Mouse (Mus musculus) megakaryocyte progenitor cell, adult 5-6 weeks (primary cell): ENCODE results near the gene Ift27. TPM values are rescaled to one million over a fixed set of nuclear protein-coding genes. Genes with fewer than 3 reads are reported as not detected.

Source experiments
- ATAC-seq: replicated peaks from 2 replicates; pipeline ENCODE4 v1.8.0; 2016; ENCODE audit warnings: mild to moderate bottlenecking, moderate TSS enrichment, inconsistent platforms; ENCODE audit not compliant: poor library complexity
- total RNA-seq, 2 experiments: library from RNA; stranded (forward) in 1 of 2; stranded (reverse) in 1 of 2; fragments of 157-497, 149-512 nt in 1 of 2; fragments of 200-1000 nt in 1 of 2; gene quantifications; 2 replicates each; pipeline versions ENCODE4 v1.2.3 to v1.2.4; 2015 to 2017

The Ift27 gene
- total RNA-seq, 2 experiments from 2014 or later, result 16.5 to 48.6 TPM

DNA sequence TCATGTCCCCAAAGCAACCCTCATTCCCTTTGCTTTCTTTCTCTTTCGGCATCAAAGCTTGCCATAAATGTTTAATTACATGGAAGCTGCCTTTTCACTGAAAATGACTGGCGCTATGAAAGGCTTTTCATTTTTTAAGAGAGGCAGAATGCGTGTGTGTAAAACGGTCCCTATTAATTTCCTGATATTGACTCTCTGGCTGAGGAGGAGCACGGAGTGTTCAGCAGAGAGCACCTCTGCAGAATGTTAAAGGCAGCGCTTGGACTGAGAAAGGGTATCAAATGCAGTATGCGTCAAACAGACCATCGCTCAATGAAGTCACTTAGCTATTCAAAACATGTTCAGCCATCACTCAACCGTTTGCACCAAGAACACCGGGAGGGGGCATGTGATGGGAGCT, 57.0 kb downstream of the Ift27 start:
- no peak for ATAC-seq

DNA sequence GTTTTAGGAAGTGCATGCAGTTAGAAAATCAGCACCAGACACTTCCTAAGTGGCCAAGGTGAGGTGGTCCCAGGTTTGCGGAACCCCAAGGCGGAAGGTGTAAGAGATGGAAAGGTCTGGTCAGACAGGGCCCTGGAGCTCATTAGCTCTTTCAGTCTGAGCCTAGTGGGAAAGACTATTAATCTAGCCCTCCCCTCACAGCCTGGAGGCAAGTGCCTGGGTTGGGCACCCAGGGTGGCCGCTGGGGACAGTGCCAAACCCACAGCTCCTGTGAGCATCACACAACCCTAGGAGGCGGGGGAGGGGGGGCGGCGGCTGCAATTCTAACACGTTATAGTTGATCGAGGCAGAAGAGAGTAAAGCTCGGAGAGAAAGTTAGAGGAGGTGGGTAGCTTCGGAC, 57.7 kb downstream of the Ift27 start:
- ATAC-seq, result no peak

Other genes with a start within 250 kb of the Ift27 start
- gene Txn2, start 245.1 kb downstream of the Ift27 start, total RNA-seq (2015), result 196 and 255 TPM in 2 replicates
- gene Txn2, start 245.1 kb downstream of the Ift27 start, total RNA-seq (2017), result 44.4 and 60.6 TPM in 2 replicates
- gene Foxred2, start 217.4 kb downstream of the Ift27 start, total RNA-seq (2015), result 15.9 and 19.4 TPM in 2 replicates
- 15.0 and 16.2 TPM in 2 replicates for gene Foxred2, start 217.4 kb downstream of the Ift27 start, total RNA-seq (2017)
- gene Eif3d, start 203.3 kb downstream of the Ift27 start, total RNA-seq (2015), result 184 and 226 TPM in 2 replicates
- 249 and 254 TPM in 2 replicates for gene Eif3d, start 203.3 kb downstream of the Ift27 start, total RNA-seq (2017)
- not detected in 2 replicates for gene Cacng2, start 54.1 kb downstream of the Ift27 start, total RNA-seq (2015)
- gene Cacng2, start 54.1 kb downstream of the Ift27 start, total RNA-seq (2017), result not detected in 2 replicates
- gene Pvalb, start 32.3 kb upstream of the Ift27 start, total RNA-seq (2015), result not detected in 2 replicates
- not detected in 2 replicates for gene Pvalb, start 32.3 kb upstream of the Ift27 start, total RNA-seq (2017)
- gene Ncf4, start 70.7 kb upstream of the Ift27 start, total RNA-seq (2015), result 128 and 151 TPM in 2 replicates
- gene Ncf4, start 70.7 kb upstream of the Ift27 start, total RNA-seq (2017), result 77.4 and 119 TPM in 2 replicates
- 4.2 and 4.7 TPM in 2 replicates for gene Csf2rb2, start 131.6 kb upstream of the Ift27 start, total RNA-seq (2015)
- gene Csf2rb2, start 131.6 kb upstream of the Ift27 start, total RNA-seq (2017), result 0.98 and 1.7 TPM in 2 replicates
- 52.6 and 56.2 TPM in 2 replicates for gene Csf2rb, start 151.6 kb upstream of the Ift27 start, total RNA-seq (2015)
- gene Csf2rb, start 151.6 kb upstream of the Ift27 start, total RNA-seq (2017), result 48.5 and 55.8 TPM in 2 replicates
- gene Tex33, start 221.8 kb upstream of the Ift27 start, total RNA-seq (2015), result not detected in 2 replicates
- gene Tex33, start 221.8 kb upstream of the Ift27 start, total RNA-seq (2017), result not detected in 2 replicates
- gene Tst, start 231.8 kb upstream of the Ift27 start, total RNA-seq (2015), result 23.3 and 37.7 TPM in 2 replicates
- 9.8 and 16.2 TPM in 2 replicates for gene Tst, start 231.8 kb upstream of the Ift27 start, total RNA-seq (2017)
- 3.4 and 5.9 TPM in 2 replicates for gene Mpst, start 232.3 kb upstream of the Ift27 start, total RNA-seq (2015)
- gene Mpst, start 232.3 kb upstream of the Ift27 start, total RNA-seq (2017), result 22.7 and 37.3 TPM in 2 replicates